Mouse (Mus musculus) stomach, embryonic 16.5 days (tissue): ENCODE data around the gene Cstad. TPM values are rescaled to one million over a fixed set of nuclear protein-coding genes. Genes with fewer than 3 reads are reported as not detected.

Experiments
- ATAC-seq: fragments of 200-750 bp; cut with Nextera tagmentation; 2 replicates; pipeline ENCODE4 v1.8.0; 2017; ENCODE audit warnings: moderate number of reproducible peaks, moderate TSS enrichment; ENCODE audit not compliant: insufficient read depth, low FRiP score
- H3K27ac ChIP-seq: fragments of 300-500 bp; sonication (generic); 2 replicates; pipeline ENCODE4 v1.5.1; 2014; ENCODE audit warnings: low read length
- H3K27me3 ChIP-seq: fragments of 300-500 bp; sonication (generic); 2 replicates; pipeline ENCODE4 v1.6.1; 2014; ENCODE audit warnings: low read length, control low read depth, mixed read lengths; ENCODE audit not compliant: control insufficient read depth, insufficient read depth
- H3K36me3 ChIP-seq: fragments of 300-500 bp; sonication (generic); 2 replicates; pipeline ENCODE4 v1.6.1; 2014; ENCODE audit warnings: low read length; ENCODE audit not compliant: control insufficient read depth, insufficient read depth
- H3K4me1 ChIP-seq: fragments of 300-500 bp; sonication (generic); 2 replicates; pipeline ENCODE4 v1.6.1; 2014; ENCODE audit warnings: low read length, control low read depth, mixed read lengths; ENCODE audit not compliant: control insufficient read depth, insufficient read depth
- H3K4me2 ChIP-seq: fragments of 300-500 bp; sonication (generic); 2 replicates; pipeline ENCODE4 v1.6.1; 2014; ENCODE audit warnings: low read depth, low read length, mixed read lengths
- H3K4me3 ChIP-seq: fragments of 300-500 bp; sonication (generic); replicated peaks from 2 replicates; pipeline ENCODE4 v1.5.1; 2014; ENCODE audit warnings: mild to moderate bottlenecking, low read length
- H3K9ac ChIP-seq: fragments of 300-500 bp; sonication (generic); 2 replicates; pipeline ENCODE4 v1.6.1; 2014; ENCODE audit warnings: low read length
- H3K9me3 ChIP-seq: fragments of 300-500 bp; sonication (generic); replicated peaks from 2 replicates; pipeline ENCODE4 v1.6.1; 2016; ENCODE audit warnings: low read length, control low read depth; ENCODE audit not compliant: control insufficient read depth
- WGBS: fragments of 180-500 bp; shearing (Covaris S2); extraction: QIAGEN DNeasy Blood & Tissue Kit; methylation state at CpG from one replicate; pipeline ENCODE4 v1.1.7; 2014; 5-methylcytosine and 5-hydroxymethylcytosine counted together
- polyA plus RNA-seq: library from polyadenylated mRNA; unstranded; fragments of >200 nt; fragmentation: Nextera tagmentation; extraction: Ambion mirVana; gene quantifications from 2 replicates; pipeline ENCODE4 v1.2.1, GENCODE M21; 2015

Gene Cstad
- polyA plus RNA-seq, 1 experiment from 2014 or later: 0.34 TPM

- H3K4me1 ChIP-seq: peaks cover 25% of the 10 kb centered on the region
- H3K27ac ChIP-seq: no peak overlapping the region
- no peaks in the 10 kb centered on the region for H3K9me3 ChIP-seq
- ATAC-seq: no peak
- H3K4me2 ChIP-seq: no peak overlapping the region
- H3K27me3 ChIP-seq: no peaks in the 10 kb centered on the region
- H3K36me3 ChIP-seq: no peaks in the 10 kb centered on the region
- WGBS: 74% methylated on average over 6 of the region's 6 CpGs
- H3K9ac ChIP-seq: no peak overlapping the region
- no peak overlapping the region for H3K4me3 ChIP-seq
These were observed 21.6 kb downstream of the Cstad start for GRCm38 (mm10) chr2:30616464-30616863.

GRCm38 (mm10) chr2:30618487-30619248 lies 23.8 kb downstream of the Cstad start:
- WGBS: 51% methylated on average over 6 of the region's 6 CpGs
- Histone ChIP-seq H3K27ac (peak overlapping the region; percentile 95), H3K4me3 (no peak overlapping the region), H3K36me3 (no peaks in the 10 kb centered on the region), H3K4me2 (peak overlapping the region; percentile 25; the same call in 1 of the 2 replicates), H3K27me3 (no peaks in the 10 kb centered on the region), H3K9ac (peak overlapping the region; percentile 43; the same call in 1 of the 2 replicates), H3K9me3 (no peaks in the 10 kb centered on the region), H3K4me1 (peaks cover 22% of the 10 kb centered on the region)
- peak; percentile 91 for ATAC-seq

GRCm38 (mm10) chr2:30623873-30624272 lies 29.0 kb downstream of the Cstad start:
- no peak for ATAC-seq
- H3K9me3 ChIP-seq: no peaks in the 10 kb centered on the region
- no peak overlapping the region for H3K9ac ChIP-seq
- no peaks in the 10 kb centered on the region for H3K36me3 ChIP-seq
- H3K27ac ChIP-seq: no peak overlapping the region
- WGBS: 68% methylated on average over 10 of the region's 10 CpGs
- H3K27me3 ChIP-seq: no peaks in the 10 kb centered on the region
- no peak overlapping the region for H3K4me3 ChIP-seq
- no peaks in the 10 kb centered on the region for H3K4me1 ChIP-seq
- no peak overlapping the region for H3K4me2 ChIP-seq

- Histone ChIP-seq H3K9me3 (no peaks in the 10 kb centered on the region), H3K27me3 (no peaks in the 10 kb centered on the region), H3K36me3 (no peaks in the 10 kb centered on the region), H3K4me1 (no peaks in the 10 kb centered on the region), H3K4me2 (no peak overlapping the region), H3K4me3 (no peak overlapping the region), H3K27ac (no peak overlapping the region), H3K9ac (no peak overlapping the region)
- no peak for ATAC-seq
- 76% methylated on average over 6 of the region's 6 CpGs for WGBS
These were observed 30.5 kb downstream of the Cstad start for GRCm38 (mm10) chr2:30625296-30625826.

- 60% methylated on average over 17 of the region's 17 CpGs for WGBS
- Histone ChIP-seq H3K27ac (no peak overlapping the region), H3K4me2 (no peak overlapping the region), H3K9me3 (no peaks in the 10 kb centered on the region), H3K27me3 (no peaks in the 10 kb centered on the region), H3K4me3 (no peak overlapping the region), H3K9ac (no peak overlapping the region), H3K36me3 (no peaks in the 10 kb centered on the region), H3K4me1 (no peaks in the 10 kb centered on the region)
- ATAC-seq: 0 out of 2 replicates have a peak, but pooled peaks have one; percentile 13
These were observed 31.3 kb downstream of the Cstad start for GRCm38 (mm10) chr2:30626058-30626675.

- H3K9me3 ChIP-seq: no peaks in the 10 kb centered on the region
- H3K9ac ChIP-seq: no peak overlapping the region
- WGBS: 84% methylated on average over 3 of the region's 3 CpGs
- no peaks in the 10 kb centered on the region for H3K36me3 ChIP-seq
- H3K27ac ChIP-seq: no peak overlapping the region
- no peak for ATAC-seq
- no peaks in the 10 kb centered on the region for H3K27me3 ChIP-seq
- H3K4me3 ChIP-seq: no peak overlapping the region
- H3K4me1 ChIP-seq: no peaks in the 10 kb centered on the region
- no peak overlapping the region for H3K4me2 ChIP-seq
These were observed 32.5 kb downstream of the Cstad start for GRCm38 (mm10) chr2:30627338-30627737.

GRCm38 (mm10) chr2:30628374-30628773 lies 33.5 kb downstream of the Cstad start:
- H3K36me3 ChIP-seq: no peaks in the 10 kb centered on the region
- no peak overlapping the region for H3K4me2 ChIP-seq
- H3K27ac ChIP-seq: no peak overlapping the region
- H3K4me1 ChIP-seq: no peaks in the 10 kb centered on the region
- WGBS: 91% methylated on average over 17 of the region's 17 CpGs
- H3K4me3 ChIP-seq: no peak overlapping the region
- no peak for ATAC-seq
- H3K27me3 ChIP-seq: no peaks in the 10 kb centered on the region
- no peaks in the 10 kb centered on the region for H3K9me3 ChIP-seq
- no peak overlapping the region for H3K9ac ChIP-seq

GRCm38 (mm10) chr2:30629038-30629761 lies 34.4 kb downstream of the Cstad start:
- H3K36me3 ChIP-seq: no peaks in the 10 kb centered on the region
- ATAC-seq: no peak
- H3K9me3 ChIP-seq: no peaks in the 10 kb centered on the region
- 70% methylated on average over 14 of the region's 14 CpGs for WGBS
- H3K4me3 ChIP-seq: no peak overlapping the region
- no peak overlapping the region for H3K27ac ChIP-seq
- no peak overlapping the region for H3K4me2 ChIP-seq
- no peaks in the 10 kb centered on the region for H3K4me1 ChIP-seq
- H3K27me3 ChIP-seq: no peaks in the 10 kb centered on the region
- no peak overlapping the region for H3K9ac ChIP-seq

GRCm38 (mm10) chr2:30629860-30630259 lies 35.0 kb downstream of the Cstad start:
- Histone ChIP-seq H3K27me3 (no peaks in the 10 kb centered on the region), H3K9me3 (no peaks in the 10 kb centered on the region), H3K36me3 (no peaks in the 10 kb centered on the region), H3K4me2 (no peak overlapping the region), H3K27ac (no peak overlapping the region), H3K9ac (no peak overlapping the region), H3K4me1 (no peaks in the 10 kb centered on the region), H3K4me3 (no peak overlapping the region)
- no peak for ATAC-seq
- 64% methylated on average over 4 of the region's 4 CpGs for WGBS
